ENCODE assay signal across 13 mouse cellular contexts in the genomic region with DNA sequence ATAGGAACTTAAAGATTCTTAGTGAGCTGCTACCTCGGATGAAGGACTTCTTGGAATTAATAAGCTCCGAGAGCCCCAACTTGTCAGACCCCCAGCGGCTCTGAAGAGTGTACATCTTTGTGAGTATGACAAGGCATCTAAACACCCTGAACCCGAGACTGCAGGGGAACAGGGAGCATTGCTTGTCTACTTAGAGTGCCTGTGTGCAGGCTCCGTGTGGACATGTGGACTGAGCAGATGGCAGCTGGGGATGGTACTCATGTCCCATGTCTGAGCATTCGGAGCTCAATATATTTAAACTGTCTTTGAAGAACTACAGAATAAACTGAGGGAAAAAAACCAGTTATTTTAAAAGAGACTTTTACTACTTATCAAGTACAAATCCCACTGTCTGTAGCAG.
DNase-seq lines count a peak whose midpoint lies in the region.
"Had no signal": no experiment of that assay in that cellular context is flagged by ENCODE, and none has a peak within 500 bp of the region (broad histone marks: within the 10 kb centered on the region; RNA-seq: fewer than 3 reads in every experiment).

No protein-coding gene starts in this region.

- peak; percentile 61 for DNase-seq in heart, adult 11 months
- no peak for DNase-seq in heart, adult 8-10 months (ENCODE audit: low spot score)
- DNase-seq in right cerebral cortex, adult 18-20 months: peak; percentile 6
- DNase-seq in right cerebral cortex, postnatal 25 days: no peak
- peak; percentile 2 to 4 for DNase-seq in right cerebral cortex, postnatal 36 days (ENCODE audit: low spot score in 2 of 2)
- DNase-seq in thymus, postnatal 14 days: no peak
- DNase-seq: adrenal gland, postnatal 14 days; cerebellum, adult 2 months; embryo, embryonic 11 days; gastrocnemius, adult 2 months; gastrocnemius, postnatal 25 days; heart, postnatal 10 days; heart, postnatal 4 days had no signal

Comparison
In these comparisons a context has a peak if more than half of its experiments do, and no peak if none do; other contexts are left out.
1. DNase-seq: peak in heart, adult 11 months (single experiment), right cerebral cortex, adult 18-20 months (single experiment) and right cerebral cortex, postnatal 36 days (2 of 2); none in heart, adult 8-10 months (single experiment), right cerebral cortex, postnatal 25 days (single experiment) and thymus, postnatal 14 days (single experiment).